Mouse (Mus musculus) cerebellum, adult 2 months (tissue): Measurements from ENCODE around the gene Tead3.

ENCODE experiments used
- CTCF ChIP-seq: fragments of 200-500 bp; IDR thresholded peaks from 2 replicates; pipeline ENCODE4 v1.5.1; 2011; ENCODE audit warnings: low read depth, mild to moderate bottlenecking, control low read depth, low read length, moderate library complexity, borderline replicate concordance; ENCODE audit not compliant: insufficient read depth
- POLR2A ChIP-seq: fragments of 200-500 bp; IDR thresholded peaks from 2 replicates; pipeline ENCODE4 v1.6.1; 2011; ENCODE audit warnings: low read length, control low read depth, borderline replicate concordance; ENCODE audit not compliant: insufficient read depth

- no peak for TF ChIP-seq CTCF
- TF ChIP-seq POLR2A: no peak
These were observed 50.3 kb downstream of the Tead3 start for GRCm38 (mm10) chr17:28300323-28300722.
